Mouse (Mus musculus): ENCODE measurements around the gene Spib. TPM values are rescaled to one million over a fixed set of nuclear protein-coding genes. Genes with fewer than 3 reads are reported as not detected.
A peak's percentile ranks its signal among the peaks of the same experiment; 100 is the strongest.

The Spib gene
- polyA plus RNA-seq, 2 experiments: 0.11 to 0.16 TPM

DNA sequence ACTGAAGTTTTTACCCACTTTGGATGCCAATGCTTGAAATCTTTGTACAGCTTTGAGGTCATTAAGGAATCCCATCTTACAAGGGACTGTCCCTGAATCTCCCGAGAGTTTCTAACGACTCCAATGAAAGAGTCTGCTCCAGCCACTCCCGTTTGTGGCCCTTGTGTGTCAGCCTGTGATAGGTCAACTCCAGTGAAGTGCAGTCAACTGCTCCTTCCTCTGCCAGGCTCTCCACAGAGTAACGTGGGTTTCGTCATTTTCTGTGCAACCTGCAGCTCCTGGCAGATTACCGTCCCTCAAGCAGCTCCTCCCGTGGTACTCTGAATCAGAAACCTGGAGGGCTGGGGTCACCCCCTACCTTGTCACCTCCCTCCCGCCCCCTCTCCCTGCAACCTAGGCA lies 31.4 kb upstream of the Spib start:
- TF ChIP-seq CTCF (IDR thresholded peaks at IDR 0.05; ENCODE audit: low read depth) (no peak), EP300 (IDR thresholded peaks at IDR 0.05; ENCODE audit: low read depth) (no peak)
- H3K4me1 ChIP-seq (replicated peaks; ENCODE audit: control insufficient read depth in 2 of 2, insufficient read depth in 2 of 2, low read length in 1 of 2): no peaks in the 10 kb centered on the region
- H3K9me3 ChIP-seq (ENCODE audit: control insufficient read depth, low read length): no peaks in the 10 kb centered on the region
- no peak overlapping the region for H3K27ac ChIP-seq
- H3K4me3 ChIP-seq (ENCODE audit: insufficient read depth in 1 of 2, low read depth in 2 of 2, low read length in 2 of 2): no peak overlapping the region
- 25% methylated on average over 8 of the region's 8 CpGs for WGBS (ENCODE audit: insufficient replicate concordance)
- no peaks in the 10 kb centered on the region for H3K36me3 ChIP-seq (replicated peaks; ENCODE audit: control insufficient read depth, insufficient read depth, low read depth)
- H3K9ac ChIP-seq (replicated peaks): no peak overlapping the region
- ATAC-seq (ENCODE audit: insufficient read depth) (no peak), DNase-seq (ENCODE audit: low read depth in 3 of 3, low spot score in 3 of 3) (no peak)
- H3K4me2 ChIP-seq (ENCODE audit: low read depth): no peak overlapping the region
- no peaks in the 10 kb centered on the region for H3K27me3 ChIP-seq (ENCODE audit: control insufficient read depth, insufficient read depth, low read length)

DNA sequence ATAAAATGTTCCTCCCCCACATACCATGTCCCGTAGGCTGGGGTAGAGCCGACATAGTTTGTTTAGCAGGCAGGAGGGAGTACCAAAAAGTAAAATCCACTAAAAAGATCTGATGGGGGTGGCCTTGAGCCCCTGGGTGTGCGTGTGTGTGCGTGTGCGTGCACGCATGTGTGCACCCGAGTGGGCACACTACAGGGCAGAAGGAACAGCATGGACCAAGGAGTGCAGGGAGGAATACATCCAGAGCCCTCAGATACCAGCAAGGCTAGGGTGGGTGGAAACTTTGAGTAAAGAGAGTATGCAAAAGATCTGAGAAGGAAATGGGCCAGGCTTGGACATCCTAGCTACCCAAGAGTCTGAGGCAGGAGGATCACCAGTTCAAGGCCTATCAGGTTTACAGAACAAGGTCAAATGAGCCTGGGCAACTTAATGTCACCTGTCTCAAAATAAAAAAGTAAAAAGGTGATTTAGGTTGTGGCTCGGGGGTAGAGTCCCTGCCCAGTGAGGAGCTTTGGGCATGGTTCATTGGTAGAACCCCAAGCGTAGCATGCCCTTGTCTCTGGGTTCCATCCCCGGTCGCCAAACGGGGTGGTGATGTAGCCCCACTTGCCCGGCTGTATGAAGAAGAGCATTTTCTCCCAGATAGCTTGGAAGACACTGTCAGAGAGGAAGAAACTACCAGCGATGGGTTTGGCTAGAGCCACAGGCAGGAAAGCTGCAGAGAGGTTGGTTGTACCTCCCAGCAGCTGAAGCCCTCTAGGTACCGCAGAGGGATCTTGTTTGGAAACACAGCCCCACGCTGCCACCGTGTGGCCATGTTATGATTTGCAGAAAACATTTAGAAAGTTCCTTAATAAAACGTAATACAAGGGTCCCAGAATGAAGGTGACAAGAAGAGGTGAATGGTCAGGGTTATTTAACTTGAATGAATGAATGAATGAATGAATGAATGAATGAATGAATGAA lies 28.8 kb upstream of the Spib start:
- Histone ChIP-seq H3K27me3 (ENCODE audit: control insufficient read depth, insufficient read depth, low read length) (no peaks in the 10 kb centered on the region), H3K4me2 (ENCODE audit: low read depth) (no peak overlapping the region), H3K4me1 (replicated peaks; ENCODE audit: control insufficient read depth in 2 of 2, insufficient read depth in 2 of 2, low read length in 1 of 2) (no peaks in the 10 kb centered on the region), H3K4me3 (ENCODE audit: insufficient read depth in 1 of 2, low read depth in 2 of 2, low read length in 2 of 2) (no peak overlapping the region), H3K9ac (replicated peaks) (no peak overlapping the region), H3K27ac (no peak overlapping the region), H3K36me3 (replicated peaks; ENCODE audit: control insufficient read depth, insufficient read depth, low read depth) (no peaks in the 10 kb centered on the region), H3K9me3 (ENCODE audit: control insufficient read depth, low read length) (no peaks in the 10 kb centered on the region)
- ATAC-seq (ENCODE audit: insufficient read depth): no peak
- DNase-seq (ENCODE audit: low read depth in 3 of 3, low spot score in 3 of 3): peak; percentile 54 to 61 (median 56)
- TF ChIP-seq EP300 (IDR thresholded peaks at IDR 0.05; ENCODE audit: low read depth) (no peak), CTCF (IDR thresholded peaks at IDR 0.05; ENCODE audit: low read depth) (peak; percentile 84)
- WGBS (ENCODE audit: insufficient replicate concordance): 49% methylated on average over 18 of the region's 18 CpGs

DNA sequence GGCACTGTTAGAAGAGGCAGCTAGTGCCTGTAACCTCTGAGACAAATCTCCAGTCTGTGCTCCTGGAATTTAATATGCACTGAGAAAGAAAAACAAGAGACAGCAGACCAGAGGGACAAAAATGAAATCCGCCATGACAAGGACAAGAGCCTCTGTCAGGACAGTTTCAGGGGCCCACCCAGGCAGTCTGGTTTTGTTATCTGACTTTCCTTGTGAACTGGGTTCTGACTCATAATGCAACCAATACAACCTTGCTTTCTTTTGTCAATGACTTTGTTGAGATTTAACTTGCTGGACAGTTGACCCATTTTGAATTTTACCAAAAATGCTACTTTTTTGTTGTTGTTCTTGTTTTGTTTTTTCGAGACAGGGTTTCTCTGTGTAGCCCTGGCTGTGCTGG lies 25.8 kb upstream of the Spib start:
- no peak overlapping the region for H3K4me2 ChIP-seq (ENCODE audit: low read depth)
- no peak overlapping the region for H3K4me3 ChIP-seq (ENCODE audit: insufficient read depth in 1 of 2, low read depth in 2 of 2, low read length in 2 of 2)
- TF ChIP-seq EP300 (IDR thresholded peaks at IDR 0.05; ENCODE audit: low read depth) (no peak), CTCF (IDR thresholded peaks at IDR 0.05; ENCODE audit: low read depth) (no peak)
- H3K9me3 ChIP-seq (ENCODE audit: control insufficient read depth, low read length): no peaks in the 10 kb centered on the region
- H3K27ac ChIP-seq: no peak overlapping the region
- H3K27me3 ChIP-seq (ENCODE audit: control insufficient read depth, insufficient read depth, low read length): no peaks in the 10 kb centered on the region
- no peak overlapping the region for H3K9ac ChIP-seq (replicated peaks)
- H3K4me1 ChIP-seq (replicated peaks; ENCODE audit: control insufficient read depth in 2 of 2, insufficient read depth in 2 of 2, low read length in 1 of 2): peaks cover 7 to 9% of the 10 kb centered on the region in 2 experiments
- ATAC-seq (ENCODE audit: insufficient read depth) (no peak), DNase-seq (ENCODE audit: low read depth in 3 of 3, low spot score in 3 of 3) (no peak)
- H3K36me3 ChIP-seq (replicated peaks; ENCODE audit: control insufficient read depth, insufficient read depth, low read depth): no peaks in the 10 kb centered on the region
- WGBS (ENCODE audit: insufficient replicate concordance): 40% methylated on average over 2 of the region's 2 CpGs

DNA sequence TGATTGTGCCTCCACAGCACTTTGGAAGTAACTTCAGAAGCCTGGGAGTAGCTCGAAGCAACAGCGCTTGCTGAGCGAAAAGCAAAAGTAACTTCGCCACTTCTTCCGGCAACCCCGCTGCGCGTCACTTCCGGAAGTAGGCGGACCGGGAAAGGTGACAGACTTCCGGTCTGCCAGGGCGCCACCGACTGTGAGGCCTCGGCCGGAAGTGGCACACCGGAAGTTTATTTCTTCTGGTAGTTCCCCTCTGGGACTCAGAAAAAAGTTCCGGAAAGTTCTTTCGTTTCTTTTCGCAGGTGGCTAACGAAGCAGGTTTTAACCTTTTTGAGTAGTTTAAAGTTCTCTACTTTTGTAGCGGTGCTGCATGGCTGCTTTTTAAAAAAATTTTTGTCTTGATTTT lies 22.0 kb upstream of the Spib start, which contains the start of gene Nr1h2:
TSS of gene Nr1h2 (minus strand) at position 126 of the 400 bp plus-strand sequence.
- DNase-seq (ENCODE audit: low read depth in 3 of 3, low spot score in 3 of 3) (peak; percentile 92), ATAC-seq (ENCODE audit: insufficient read depth) (peak; percentile 84)
- H3K27ac ChIP-seq: peak within 1 kb of the TSS; percentile 85
- TF ChIP-seq CTCF (IDR thresholded peaks at IDR 0.05; ENCODE audit: low read depth): no peak; the same call in 1 of the 2 replicates
- no peak for TF ChIP-seq EP300 (IDR thresholded peaks at IDR 0.05; ENCODE audit: low read depth)
- H3K36me3 ChIP-seq (replicated peaks; ENCODE audit: control insufficient read depth, insufficient read depth, low read depth): peaks cover 22% of the 10 kb centered on the region
- H3K27me3 ChIP-seq (ENCODE audit: control insufficient read depth, insufficient read depth, low read length): no peaks in the 10 kb centered on the region
- peak within 1 kb of the TSS; percentile 73 for H3K9ac ChIP-seq (replicated peaks)
- peaks cover 7 to 11% of the 10 kb centered on the region in 2 experiments for H3K4me1 ChIP-seq (replicated peaks; ENCODE audit: control insufficient read depth in 2 of 2, insufficient read depth in 2 of 2, low read length in 1 of 2)
- under 1% methylated on average over 22 of the region's 22 CpGs for WGBS (ENCODE audit: insufficient replicate concordance)
- H3K4me2 ChIP-seq (ENCODE audit: low read depth): peak within 1 kb of the TSS; percentile 68
- H3K4me3 ChIP-seq (ENCODE audit: insufficient read depth in 1 of 2, low read depth in 2 of 2, low read length in 2 of 2): peak within 1 kb of the TSS; percentile 73 to 80
- H3K9me3 ChIP-seq (ENCODE audit: control insufficient read depth, low read length): no peaks in the 10 kb centered on the region

DNA sequence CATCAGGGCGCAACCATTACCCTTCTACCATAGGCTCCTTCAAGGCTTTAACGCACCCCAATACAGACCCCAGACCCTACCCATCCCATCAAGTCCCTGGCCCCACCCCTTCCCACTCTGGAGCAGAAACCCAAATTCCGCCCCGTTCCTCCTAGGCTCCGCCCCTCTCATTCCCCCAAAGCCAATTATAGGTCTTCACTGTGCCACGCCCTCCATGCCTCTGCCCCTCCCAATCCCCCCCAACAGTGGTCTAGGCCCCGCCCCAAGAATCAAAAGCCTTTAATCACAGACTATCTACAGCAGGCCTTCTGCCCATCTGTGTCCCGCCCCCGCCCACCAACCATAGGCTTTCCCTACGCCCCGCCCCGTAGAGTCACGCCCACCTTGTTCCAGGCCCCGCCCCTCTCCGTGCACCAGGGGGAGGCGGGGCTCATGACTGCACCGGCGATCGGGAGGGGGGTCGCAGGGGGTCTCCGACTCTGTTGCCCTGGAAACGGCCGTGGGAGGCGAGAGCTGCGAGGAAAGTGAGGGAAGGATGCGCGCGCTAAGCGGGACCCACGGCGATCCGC lies 21.4 kb upstream of the Spib start:
- no peaks in the 10 kb centered on the region for H3K9me3 ChIP-seq (ENCODE audit: control insufficient read depth, low read length)
- peak overlapping the region; percentile 68 for H3K4me2 ChIP-seq (ENCODE audit: low read depth)
- peak overlapping the region; percentile 85 for H3K27ac ChIP-seq
- TF ChIP-seq CTCF (IDR thresholded peaks at IDR 0.05; ENCODE audit: low read depth) (no peak), EP300 (IDR thresholded peaks at IDR 0.05; ENCODE audit: low read depth) (no peak)
- peak; percentile 75 to 79 (median 78) for DNase-seq (ENCODE audit: low read depth in 3 of 3, low spot score in 3 of 3)
- H3K27me3 ChIP-seq (ENCODE audit: control insufficient read depth, insufficient read depth, low read length): no peaks in the 10 kb centered on the region
- H3K4me3 ChIP-seq (ENCODE audit: insufficient read depth in 1 of 2, low read depth in 2 of 2, low read length in 2 of 2): peak overlapping the region; percentile 73 to 80
- H3K36me3 ChIP-seq (replicated peaks; ENCODE audit: control insufficient read depth, insufficient read depth, low read depth): peaks cover 22% of the 10 kb centered on the region
- peak; percentile 63 for ATAC-seq (ENCODE audit: insufficient read depth)
- peak overlapping the region; percentile 73 for H3K9ac ChIP-seq (replicated peaks)
- peaks cover 7 to 11% of the 10 kb centered on the region in 2 experiments for H3K4me1 ChIP-seq (replicated peaks; ENCODE audit: control insufficient read depth in 2 of 2, insufficient read depth in 2 of 2, low read length in 1 of 2)
- WGBS (ENCODE audit: insufficient replicate concordance): 1% methylated on average over 32 of the region's 32 CpGs
